ENCODE assay signal across 12 mouse cellular contexts in the genomic region with DNA sequence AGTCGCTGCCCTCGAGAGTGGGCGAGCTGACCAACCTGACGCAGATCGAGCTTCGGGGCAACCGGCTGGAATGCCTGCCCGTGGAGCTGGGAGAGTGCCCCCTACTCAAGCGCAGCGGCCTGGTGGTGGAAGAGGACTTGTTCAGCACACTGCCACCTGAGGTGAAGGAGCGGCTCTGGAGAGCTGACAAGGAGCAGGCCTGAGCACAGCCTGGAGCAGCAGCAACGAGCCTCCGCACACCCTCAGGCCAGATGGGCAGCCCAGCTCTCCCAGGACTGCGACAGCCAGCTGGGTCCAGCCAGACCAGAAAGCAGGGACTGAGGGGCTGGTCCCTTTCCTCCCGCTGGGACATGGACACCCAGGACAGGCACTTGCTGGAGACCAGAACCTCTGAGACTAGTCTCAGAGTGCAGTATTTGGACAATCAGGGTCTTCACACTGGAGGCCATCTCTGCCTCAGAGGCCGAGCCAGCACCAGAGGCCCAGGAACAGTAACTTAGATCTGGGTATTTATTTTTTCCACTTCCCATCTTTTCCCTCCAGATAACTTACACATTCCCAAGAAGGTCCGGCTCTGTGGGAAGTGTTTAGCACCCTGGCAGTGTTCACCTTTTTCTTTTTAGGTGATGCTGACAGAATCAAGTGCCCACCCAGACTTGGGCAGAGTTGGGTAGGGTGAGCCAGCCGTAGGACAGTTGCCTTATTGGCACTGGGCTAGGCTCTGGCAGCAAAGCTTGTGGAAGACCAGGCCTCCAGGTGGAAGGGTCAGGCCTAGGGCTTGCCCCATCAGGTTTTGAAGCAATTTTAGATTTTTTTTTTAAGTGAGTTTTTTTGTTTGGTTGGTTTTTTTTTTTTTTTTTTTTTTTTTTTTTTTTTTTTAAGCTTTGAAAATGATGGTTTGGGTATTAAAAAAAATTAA. TPM values are rescaled to one million over a fixed set of nuclear protein-coding genes. Genes with fewer than 3 reads are reported as not detected.
DNase-seq lines count a peak whose midpoint lies in the region; ATAC-seq lines count a peak whose summit lies in the region.
"Had no signal": no experiment of that assay in that cellular context is flagged by ENCODE, and none has a peak within 500 bp of the region (broad histone marks: within the 10 kb centered on the region; RNA-seq: fewer than 3 reads in every experiment).

No protein-coding gene starts in this region.

- no peak overlapping the region for H3K4me3 ChIP-seq in heart, embryonic 12.5 days
- no peak overlapping the region for H3K4me3 ChIP-seq in midbrain, embryonic 10.5 days
- no peak overlapping the region for H3K4me3 ChIP-seq in midbrain, embryonic 16.5 days (ENCODE audit: low read depth, low read length)
- no peak overlapping the region for H3K4me3 ChIP-seq in heart, embryonic 13.5 days

- no peak overlapping the region for H3K4me2 ChIP-seq in heart, embryonic 12.5 days
- H3K4me2 ChIP-seq in midbrain, embryonic 16.5 days (ENCODE audit: low read length) = no peak overlapping the region
- H3K4me2 ChIP-seq in heart, embryonic 13.5 days = no peak overlapping the region

- no peak overlapping the region for H3K9ac ChIP-seq in heart, embryonic 12.5 days
- no peak overlapping the region for H3K9ac ChIP-seq in midbrain, embryonic 16.5 days (ENCODE audit: low read depth, low read length)
- peak overlapping the region; percentile 33; the same call in 1 of the 2 replicates for H3K9ac ChIP-seq in heart, embryonic 13.5 days

- no peaks in the 10 kb centered on the region for H3K27me3 ChIP-seq in heart, embryonic 12.5 days (replicated peaks)
- H3K27me3 ChIP-seq in midbrain, embryonic 10.5 days (ENCODE audit: low read depth, poor library complexity, severe bottlenecking) = no peaks in the 10 kb centered on the region
- H3K27me3 ChIP-seq in midbrain, embryonic 16.5 days (ENCODE audit: control insufficient read depth, insufficient read depth, low read depth, low read length) = no peaks in the 10 kb centered on the region
- no peaks in the 10 kb centered on the region for H3K27me3 ChIP-seq in heart, embryonic 13.5 days (replicated peaks)

- no peak for DNase-seq in heart, postnatal 10 days
- no peak for DNase-seq in midbrain, embryonic 10.5 days (ENCODE audit: low spot score)
- no peak for DNase-seq in right cerebral cortex, postnatal 4 days
- no peak for DNase-seq in layer of hippocampus, adult 11-12 months (ENCODE audit: low spot score)
- DNase-seq: thymus, postnatal 25 days had no signal

- H3K36me3 ChIP-seq in heart, embryonic 12.5 days = peaks cover 68% of the 10 kb centered on the region
- peaks cover 84% of the 10 kb centered on the region for H3K36me3 ChIP-seq in midbrain, embryonic 10.5 days
- H3K36me3 ChIP-seq in midbrain, embryonic 16.5 days (ENCODE audit: control insufficient read depth, insufficient read depth, low read length) = peaks cover 21% of the 10 kb centered on the region
- H3K36me3 ChIP-seq in heart, embryonic 13.5 days = peaks cover 77% of the 10 kb centered on the region

- no peak for ATAC-seq in heart, embryonic 12.5 days (ENCODE audit: insufficient number of reproducible peaks, low FRiP score)
- no peak for ATAC-seq in midbrain, embryonic 16.5 days
- no peak for ATAC-seq in heart, embryonic 13.5 days (ENCODE audit: extremely low read depth, insufficient number of reproducible peaks, low FRiP score, low TSS enrichment)

- H3K9me3 ChIP-seq in heart, embryonic 12.5 days (replicated peaks) = no peaks in the 10 kb centered on the region
- no peaks in the 10 kb centered on the region for H3K9me3 ChIP-seq in midbrain, embryonic 10.5 days (replicated peaks)
- no peaks in the 10 kb centered on the region for H3K9me3 ChIP-seq in midbrain, embryonic 16.5 days (replicated peaks; ENCODE audit: control insufficient read depth, low read length, poor library complexity, severe bottlenecking)
- H3K9me3 ChIP-seq in heart, embryonic 13.5 days = no peaks in the 10 kb centered on the region

- intact Hi-C loops in heart, postnatal 10 days (cut with DNase I) = no loop called here

- H3K27ac ChIP-seq in heart, embryonic 12.5 days (ENCODE audit: poor library complexity, severe bottlenecking) = peak overlapping the region; percentile 62
- H3K27ac ChIP-seq in midbrain, embryonic 10.5 days (replicated peaks) = peak overlapping the region; percentile 38
- H3K27ac ChIP-seq in midbrain, embryonic 16.5 days (ENCODE audit: low read length) = no peak overlapping the region
- peak overlapping the region; percentile 64 for H3K27ac ChIP-seq in heart, embryonic 13.5 days (replicated peaks)

- WGBS in heart, embryonic 12.5 days = 88% methylated on average over 18 of the region's 18 CpGs
- WGBS in midbrain, embryonic 10.5 days = 95% methylated on average over 18 of the region's 18 CpGs
- WGBS in midbrain, embryonic 16.5 days = 85% methylated on average over 18 of the region's 18 CpGs
- WGBS in heart, embryonic 13.5 days = 87% methylated on average over 18 of the region's 18 CpGs

- peaks cover 73% of the 10 kb centered on the region for H3K4me1 ChIP-seq in heart, embryonic 12.5 days (replicated peaks)
- peaks cover 26% of the 10 kb centered on the region for H3K4me1 ChIP-seq in midbrain, embryonic 10.5 days
- H3K4me1 ChIP-seq in midbrain, embryonic 16.5 days (ENCODE audit: control insufficient read depth, insufficient read depth, low read length) = 0 out of 2 replicates have a peak, but pooled peaks cover 2% of the 10 kb centered on the region
- H3K4me1 ChIP-seq in heart, embryonic 13.5 days = peaks cover 84% of the 10 kb centered on the region

RNA-seq across cellular contexts. Expression of a gene that starts 3.8 kb away (rescaled TPM):
- 5.7 and 6.5 TPM in 2 replicates for polyA plus RNA-seq in heart, embryonic 12.5 days (2016; fragmentation: Nextera tagmentation; extraction: Ambion mirVana)
- total RNA-seq in heart, postnatal 10 days (2021) = 10 to 100 TPM; 26.3 to 29.3 TPM
- polyA plus RNA-seq in midbrain, embryonic 10.5 days (2016; fragmentation: Nextera tagmentation; extraction: Ambion mirVana) = 2.7 and 4.7 TPM in 2 replicates
- polyA plus RNA-seq in midbrain, embryonic 16.5 days (2015; fragmentation: Nextera tagmentation; extraction: Ambion mirVana) = 6.1 and 7.2 TPM in 2 replicates
- 7.0 and 8.2 TPM in 2 replicates for polyA plus RNA-seq in heart, embryonic 13.5 days (2015; fragmentation: Nextera tagmentation; extraction: Ambion mirVana)

RNA-seq across cellular contexts. Expression of a gene that starts 18.7 kb away (rescaled TPM):
- polyA plus RNA-seq in heart, embryonic 12.5 days (2016; fragmentation: Nextera tagmentation; extraction: Ambion mirVana) = not detected in 2 replicates
- not detected for total RNA-seq in heart, postnatal 10 days (2021)
- polyA plus RNA-seq in midbrain, embryonic 10.5 days (2016; fragmentation: Nextera tagmentation; extraction: Ambion mirVana) = not detected in 2 replicates
- polyA plus RNA-seq in midbrain, embryonic 16.5 days (2015; fragmentation: Nextera tagmentation; extraction: Ambion mirVana) = not detected in 2 replicates
- not detected in 2 replicates for polyA plus RNA-seq in heart, embryonic 13.5 days (2015; fragmentation: Nextera tagmentation; extraction: Ambion mirVana)
- total RNA-seq: adrenal gland, postnatal 14 days; layer of hippocampus, postnatal 10 days; midbrain, postnatal 0 days had no signal
- polyA plus RNA-seq: liver, embryonic 16.5 days; midbrain, postnatal 0 days had no signal

RNA-seq across cellular contexts. Expression of a gene that starts 21.8 kb away (rescaled TPM):
- polyA plus RNA-seq in heart, embryonic 12.5 days (2016; fragmentation: Nextera tagmentation; extraction: Ambion mirVana) = 0.33 and 0.40 TPM in 2 replicates
- 1 to 10 TPM; 1.3 to 2.7 TPM for total RNA-seq in heart, postnatal 10 days (2021)
- 0.10 TPM in 2 replicates for polyA plus RNA-seq in midbrain, embryonic 10.5 days (2016; fragmentation: Nextera tagmentation; extraction: Ambion mirVana)
- polyA plus RNA-seq in midbrain, embryonic 16.5 days (2015; fragmentation: Nextera tagmentation; extraction: Ambion mirVana) = 0.26 and 0.27 TPM in 2 replicates
- 0.19 and 0.27 TPM in 2 replicates for polyA plus RNA-seq in heart, embryonic 13.5 days (2015; fragmentation: Nextera tagmentation; extraction: Ambion mirVana)

RNA-seq across cellular contexts. Expression of a gene that starts 24.0 kb away (rescaled TPM):
- 26.6 and 27.1 TPM in 2 replicates for polyA plus RNA-seq in heart, embryonic 12.5 days (2016; fragmentation: Nextera tagmentation; extraction: Ambion mirVana)
- total RNA-seq in heart, postnatal 10 days (2021) = 10 to 100 TPM; 25.9 to 28.6 TPM
- polyA plus RNA-seq in midbrain, embryonic 10.5 days (2016; fragmentation: Nextera tagmentation; extraction: Ambion mirVana) = 27.3 and 29.4 TPM in 2 replicates
- 38.0 and 40.9 TPM in 2 replicates for polyA plus RNA-seq in midbrain, embryonic 16.5 days (2015; fragmentation: Nextera tagmentation; extraction: Ambion mirVana)
- polyA plus RNA-seq in heart, embryonic 13.5 days (2015; fragmentation: Nextera tagmentation; extraction: Ambion mirVana) = 27.8 and 30.3 TPM in 2 replicates

RNA-seq across cellular contexts. Expression of a gene that starts 24.0 kb away (rescaled TPM):
- polyA plus RNA-seq in heart, embryonic 12.5 days (2016; fragmentation: Nextera tagmentation; extraction: Ambion mirVana) = 34.4 and 34.9 TPM in 2 replicates
- total RNA-seq in heart, postnatal 10 days (2021) = 10 to 100 TPM; 25.1 to 26.6 TPM
- 55.4 and 57.7 TPM in 2 replicates for polyA plus RNA-seq in midbrain, embryonic 10.5 days (2016; fragmentation: Nextera tagmentation; extraction: Ambion mirVana)
- 18.9 and 19.6 TPM in 2 replicates for polyA plus RNA-seq in midbrain, embryonic 16.5 days (2015; fragmentation: Nextera tagmentation; extraction: Ambion mirVana)
- polyA plus RNA-seq in heart, embryonic 13.5 days (2015; fragmentation: Nextera tagmentation; extraction: Ambion mirVana) = 22.2 and 25.7 TPM in 2 replicates
